Mouse (Mus musculus) neutrophil, adult 65 days (primary cell): ENCODE results near the gene Mboat7. TPM values are rescaled to one million over a fixed set of nuclear protein-coding genes. Genes with fewer than 3 reads are reported as not detected.

Experiments
- total RNA-seq: library from RNA; stranded (reverse); gene quantifications from 2 replicates; pipeline ENCODE4 v1.2.4, GENCODE M21; 2023

The Mboat7 gene
- 184 and 188 TPM in 2 replicates for total RNA-seq

DNA sequence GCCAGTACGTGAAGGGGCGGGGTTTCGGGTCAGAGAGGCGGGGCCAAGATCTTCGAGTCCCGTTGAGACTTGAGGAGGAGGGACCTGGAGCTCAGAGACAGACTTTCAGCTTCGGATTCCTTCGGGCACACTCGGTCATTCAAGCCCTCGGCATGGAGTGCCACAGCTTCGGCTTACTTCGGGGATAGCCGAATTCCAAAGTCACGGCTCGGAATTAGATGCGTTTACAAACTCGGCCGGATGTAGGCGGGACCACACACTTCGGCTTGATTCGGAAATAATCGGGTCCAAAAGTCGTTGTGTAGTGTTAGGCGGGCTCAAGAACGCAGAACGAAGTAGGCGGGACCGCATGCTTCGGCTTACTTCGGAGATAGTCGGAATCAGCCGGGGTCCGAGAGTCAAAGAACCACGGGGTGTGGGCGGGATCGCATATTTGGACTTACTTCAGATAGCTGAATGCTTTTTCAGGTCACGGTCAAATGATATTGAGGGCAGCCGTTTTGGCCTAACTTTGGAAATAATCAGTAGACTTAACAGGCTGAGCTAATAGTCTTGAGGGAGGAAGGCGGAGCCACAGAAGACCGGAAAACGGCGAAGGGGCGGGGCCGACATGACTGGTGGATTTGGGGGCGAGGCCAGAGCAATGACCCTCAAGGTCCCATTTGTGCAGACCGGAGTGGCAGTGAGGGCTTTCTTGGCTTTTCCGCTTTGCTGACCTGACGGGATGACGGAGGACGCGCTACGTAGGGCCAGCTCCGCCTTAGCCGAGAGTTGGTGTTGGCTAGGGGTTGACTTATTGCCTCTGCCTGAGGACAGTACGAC lies at the start of gene Mboat7:
Mboat7 (minus strand) TSS at position 537 of the 822 bp plus-strand sequence.

DNA sequence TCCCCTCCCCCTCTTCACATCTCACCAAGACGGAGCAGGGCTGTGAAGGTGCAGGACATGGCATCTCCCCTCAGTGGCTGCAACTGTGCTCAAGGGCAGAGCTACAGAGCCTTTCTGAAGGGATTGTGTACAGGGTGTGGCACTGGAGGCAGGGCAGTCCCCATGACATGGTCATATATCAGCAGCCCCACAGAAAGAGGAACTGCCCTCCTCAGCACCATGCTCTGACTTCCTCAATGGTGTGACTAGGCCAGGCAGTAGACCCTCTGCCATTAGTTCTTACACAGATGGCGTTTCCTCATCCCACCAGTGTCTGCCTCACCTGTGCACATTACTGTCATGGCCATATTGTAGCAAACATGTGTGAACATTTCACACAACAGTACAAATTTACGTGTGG lies 26.9 kb upstream of the Mboat7 start, which contains the start of gene Pirb:
Pirb (minus strand) TSS at position 124 of the 400 bp plus-strand sequence.

GRCm38 (mm10) chr7:3703879-3704441 lies 10.6 kb upstream of the Mboat7 start, which contains the start of gene Rps9:
Gene Rps9 (plus strand): TSS chr7:3703993.

GRCm38 (mm10) chr7:3692382-3692986 lies 839 bp downstream of the Mboat7 start, which contains the start of gene Tsen34:
Gene Tsen34 (plus strand): TSS chr7:3692863.

GRCm38 (mm10) chr7:3677342-3677741 lies 16.0 kb downstream of the Mboat7 start, which contains the start of gene Tmc4:
Gene Tmc4 (minus strand): TSS chr7:3677553.

GRCm38 (mm10) chr7:3665215-3666114 lies 27.9 kb downstream of the Mboat7 start, which contains the start of gene Leng1:
Gene Leng1 (minus strand): TSS chr7:3665840.

DNA sequence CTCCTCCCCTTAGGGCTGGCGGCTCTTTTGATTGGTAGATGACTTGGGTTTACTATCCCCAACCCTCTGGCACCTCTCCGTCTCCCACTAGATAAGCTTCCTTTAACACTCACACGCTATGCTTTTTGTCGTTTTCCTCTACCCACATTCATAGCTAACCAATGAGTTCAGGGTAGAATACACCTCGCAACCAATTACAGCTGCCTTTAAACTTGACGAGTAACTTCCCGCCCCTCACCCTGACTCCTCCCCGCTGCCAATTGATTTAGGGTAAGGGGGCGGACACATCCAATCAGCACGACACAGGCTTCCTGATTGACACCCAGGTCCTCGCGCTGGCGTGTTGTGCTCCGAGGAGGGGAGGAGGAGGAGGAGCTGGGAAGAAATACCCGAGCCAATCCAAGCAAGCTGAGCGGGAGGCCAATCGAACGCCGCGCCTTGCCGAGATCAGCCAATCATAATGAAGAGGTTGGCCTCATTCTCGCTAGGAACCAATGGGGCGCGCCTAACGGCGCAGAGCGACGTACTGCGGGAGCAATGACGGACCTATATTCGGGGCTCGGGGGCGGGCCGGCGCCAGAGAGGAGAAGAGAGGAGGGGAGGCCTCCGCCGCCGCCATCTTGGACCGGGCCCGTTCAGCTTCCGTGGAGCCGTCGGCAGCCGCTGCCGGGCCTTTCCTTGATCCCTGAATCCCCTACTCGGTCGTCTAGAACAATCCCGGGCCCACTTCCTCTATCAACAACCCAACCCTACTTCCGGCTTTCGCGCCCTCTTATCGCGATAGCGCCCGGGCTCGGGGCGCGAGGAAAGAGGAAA lies 48.4 kb downstream of the Mboat7 start, which contains the start of gene Cnot3:
Cnot3 (plus strand) TSS at position 597 of the 816 bp plus-strand sequence.

GRCm38 (mm10) chr7:3629543-3630477 lies 63.5 kb downstream of the Mboat7 start, which contains the start of the genes Tfpt and Prpf31:
Gene Tfpt (minus strand): TSS chr7:3629929.
Gene Prpf31 (plus strand): TSS chr7:3629985.

Other genes with a start within 250 kb of the Mboat7 start
- 52.4 and 54.9 TPM in 2 replicates for gene Tarm1, start 190.9 kb downstream of the Mboat7 start, total RNA-seq
- not detected in 2 replicates for gene Oscar, start 77.4 kb downstream of the Mboat7 start, total RNA-seq
- gene Ndufa3, start 76.2 kb downstream of the Mboat7 start, total RNA-seq, result 255 and 302 TPM in 2 replicates
- 19.2 and 24.4 TPM in 2 replicates for gene Tfpt, start 63.6 kb downstream of the Mboat7 start, total RNA-seq
- gene Prpf31, start 63.5 kb downstream of the Mboat7 start, total RNA-seq, result 23.5 and 27.7 TPM in 2 replicates
- 72.2 and 93.0 TPM in 2 replicates for gene Cnot3, start 48.3 kb downstream of the Mboat7 start, total RNA-seq
- gene Leng1, start 27.7 kb downstream of the Mboat7 start, total RNA-seq, result 5.6 and 6.7 TPM in 2 replicates
- gene Tmc4, start 16.0 kb downstream of the Mboat7 start, total RNA-seq, result 18.1 and 19.3 TPM in 2 replicates
- 35.7 and 48.3 TPM in 2 replicates for gene Tsen34, start 660 bp downstream of the Mboat7 start, total RNA-seq
- gene Rps9, start 10.5 kb upstream of the Mboat7 start, total RNA-seq, result 964 and 1,181 TPM in 2 replicates
- 306 and 318 TPM in 2 replicates for gene Pirb, start 26.9 kb upstream of the Mboat7 start, total RNA-seq
- 84.0 and 90.4 TPM in 2 replicates for gene Gm15448, start 132.2 kb upstream of the Mboat7 start, total RNA-seq
- gene Pira2, start 151.5 kb upstream of the Mboat7 start, total RNA-seq, result 69.3 and 76.6 TPM in 2 replicates
- 135 and 156 TPM in 2 replicates for gene Gm14548, start 204.6 kb upstream of the Mboat7 start, total RNA-seq
- gene Lilra6, start 222.0 kb upstream of the Mboat7 start, total RNA-seq, result 99.8 and 101 TPM in 2 replicates